Mouse (Mus musculus): Measurements from ENCODE around the gene Gm37240.

DNA sequence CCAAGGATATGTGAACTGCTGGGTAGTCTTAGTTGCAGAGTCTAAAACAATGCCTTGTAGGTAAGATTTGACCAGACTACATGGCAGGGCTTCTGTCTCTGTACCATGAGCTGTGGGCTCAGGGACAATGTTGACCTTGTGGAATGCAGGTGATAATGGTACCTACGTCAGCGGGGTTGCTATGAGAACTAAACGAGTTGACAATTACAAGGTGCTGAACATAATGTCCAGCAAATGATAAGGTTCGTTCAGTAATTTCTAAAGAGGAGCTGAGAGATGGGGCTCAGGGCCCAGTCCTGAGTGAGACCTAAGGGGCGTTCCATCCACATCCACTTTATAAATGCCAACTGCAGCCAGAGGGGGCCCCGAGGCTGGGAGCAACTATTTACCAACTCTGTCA lies 495.6 kb downstream of the Gm37240 start:
- TF ChIP-seq HCFC1 (IDR thresholded peaks at IDR 0.05; ENCODE audit: borderline replicate concordance, insufficient read depth, low read length) (no peak), CHD2 (IDR thresholded peaks at IDR 0.05; ENCODE audit: low read depth, low read length) (no peak)

All from ES-E14 (cell line).